Mouse (Mus musculus): ENCODE data around the gene Triap1. TPM values are rescaled to one million over a fixed set of nuclear protein-coding genes. Genes with fewer than 3 reads are reported as not detected.

The Triap1 gene
- total RNA-seq (2023): 10 to 100 TPM; 25.1 to 28.6 TPM

DNA sequence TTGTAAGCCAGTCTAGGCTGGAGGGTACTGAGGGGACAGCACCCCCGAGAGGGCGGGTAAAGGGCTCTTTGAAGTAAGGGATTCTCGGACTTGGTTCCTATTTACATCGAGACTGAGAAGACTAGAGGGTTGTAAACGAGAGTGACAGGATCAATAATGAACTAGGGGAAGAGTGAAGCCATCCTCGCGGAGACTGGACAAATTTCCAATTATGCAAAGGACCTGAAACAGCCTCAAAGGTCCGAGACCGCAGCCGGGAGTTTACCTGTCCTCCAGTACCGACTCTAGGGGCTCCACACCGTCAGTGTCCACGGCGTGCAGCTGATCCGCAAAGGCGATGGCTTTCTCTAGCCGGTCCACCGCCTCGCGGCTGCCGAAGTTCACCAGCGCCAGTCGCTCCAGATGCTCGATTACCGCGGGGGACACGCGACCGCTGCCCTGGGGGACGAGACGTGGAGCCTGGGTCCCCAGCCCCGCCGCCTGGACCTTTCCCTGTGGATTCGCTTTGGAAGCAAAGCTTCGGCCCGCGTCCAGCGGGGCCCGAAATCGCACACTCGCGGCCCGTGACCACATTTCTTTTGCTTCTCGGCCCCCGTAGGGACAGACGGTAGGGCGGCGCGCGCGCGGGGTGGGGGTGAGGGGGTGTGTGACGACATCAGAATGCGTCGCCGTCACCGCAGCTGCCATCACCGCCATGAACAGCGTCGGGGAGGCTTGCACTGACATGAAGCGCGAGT lies at the start of gene Triap1, which contains the start of gene Gatc:
Gene Triap1, plus strand, starts transcription at position 649 of the 737 bp plus-strand sequence.
Gene Gatc, minus strand, starts transcription at position 602 of the 737 bp plus-strand sequence.

DNA sequence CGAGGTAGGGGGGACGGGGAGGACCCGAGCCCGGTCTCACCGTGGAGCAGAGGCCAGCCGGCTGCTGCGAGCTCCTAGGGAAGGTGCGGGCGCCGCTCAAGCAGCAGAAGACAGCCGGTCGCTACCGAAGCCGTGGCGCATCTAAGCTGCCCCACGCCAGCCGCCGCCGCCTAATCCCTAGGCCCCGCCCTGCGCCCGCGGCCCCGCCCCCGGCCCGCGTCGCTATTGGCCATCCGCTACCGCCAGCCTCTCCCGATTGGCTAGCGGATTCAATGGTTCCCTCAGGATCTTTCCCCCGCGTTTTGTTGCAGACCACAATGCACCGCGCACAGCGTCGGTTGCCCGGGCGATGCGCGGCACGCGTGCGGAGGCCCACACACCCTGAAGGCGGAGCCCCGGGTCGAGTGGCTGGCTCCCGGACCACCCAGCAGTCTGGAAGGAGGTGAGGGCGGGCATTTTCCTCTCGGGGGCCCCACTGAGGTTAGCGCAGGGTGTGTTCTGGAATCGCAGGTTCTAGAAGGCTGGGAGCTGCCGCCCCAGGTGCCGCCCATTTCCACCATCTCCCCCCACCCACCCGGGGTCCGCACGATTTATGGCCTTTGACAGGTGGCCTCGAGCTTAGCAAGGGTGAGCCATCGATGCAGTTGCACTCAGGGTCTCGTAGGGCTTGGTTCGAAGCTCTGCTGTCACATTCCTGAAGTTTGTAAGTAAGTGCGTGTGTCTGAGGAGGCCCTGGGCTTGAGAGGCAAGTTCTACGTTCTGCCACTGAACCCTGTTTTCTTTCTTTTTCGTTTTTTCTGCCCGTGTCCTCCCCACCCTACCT lies 40.0 kb upstream of the Triap1 start, which contains the start of gene Dynll1:
Gene Dynll1, minus strand, starts transcription at position 208 of the 823 bp plus-strand sequence.

DNA sequence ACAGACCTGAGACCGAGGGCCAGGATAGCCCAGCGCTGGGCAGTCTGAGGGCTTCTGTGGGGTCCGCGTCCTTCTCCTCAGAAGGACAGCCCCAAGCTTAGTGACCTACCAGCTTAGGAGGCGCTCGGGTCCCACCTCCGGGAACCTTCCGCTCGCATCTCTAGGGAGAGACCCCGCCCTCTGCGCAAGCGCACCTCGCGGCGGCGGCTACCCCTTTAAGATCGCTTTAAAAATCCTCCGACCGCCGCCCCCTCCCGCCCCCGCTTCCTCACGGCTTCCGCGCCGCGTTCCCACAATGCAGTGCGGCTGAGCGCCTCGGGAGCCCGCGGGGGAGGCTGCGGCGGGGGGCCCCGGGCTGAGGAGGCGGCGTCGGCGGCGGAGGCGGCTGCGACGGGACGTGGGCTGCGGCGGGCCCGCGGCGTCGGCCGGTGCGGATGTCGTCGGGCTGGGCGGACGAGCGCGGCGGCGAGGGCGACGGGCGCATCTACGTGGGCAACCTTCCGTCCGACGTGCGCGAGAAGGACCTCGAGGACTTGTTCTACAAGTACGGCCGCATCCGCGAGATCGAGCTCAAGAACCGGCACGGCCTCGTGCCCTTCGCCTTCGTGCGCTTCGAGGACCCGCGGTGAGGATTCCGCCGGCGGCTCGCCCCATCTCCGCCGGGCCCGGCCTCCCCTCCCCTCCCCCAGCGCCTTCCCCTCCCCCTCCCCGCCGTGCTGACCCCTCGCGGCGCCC lies 14.0 kb upstream of the Triap1 start, which contains the start of gene Srsf9:
Gene Srsf9, plus strand, starts transcription at position 303 of the 735 bp plus-strand sequence.

DNA sequence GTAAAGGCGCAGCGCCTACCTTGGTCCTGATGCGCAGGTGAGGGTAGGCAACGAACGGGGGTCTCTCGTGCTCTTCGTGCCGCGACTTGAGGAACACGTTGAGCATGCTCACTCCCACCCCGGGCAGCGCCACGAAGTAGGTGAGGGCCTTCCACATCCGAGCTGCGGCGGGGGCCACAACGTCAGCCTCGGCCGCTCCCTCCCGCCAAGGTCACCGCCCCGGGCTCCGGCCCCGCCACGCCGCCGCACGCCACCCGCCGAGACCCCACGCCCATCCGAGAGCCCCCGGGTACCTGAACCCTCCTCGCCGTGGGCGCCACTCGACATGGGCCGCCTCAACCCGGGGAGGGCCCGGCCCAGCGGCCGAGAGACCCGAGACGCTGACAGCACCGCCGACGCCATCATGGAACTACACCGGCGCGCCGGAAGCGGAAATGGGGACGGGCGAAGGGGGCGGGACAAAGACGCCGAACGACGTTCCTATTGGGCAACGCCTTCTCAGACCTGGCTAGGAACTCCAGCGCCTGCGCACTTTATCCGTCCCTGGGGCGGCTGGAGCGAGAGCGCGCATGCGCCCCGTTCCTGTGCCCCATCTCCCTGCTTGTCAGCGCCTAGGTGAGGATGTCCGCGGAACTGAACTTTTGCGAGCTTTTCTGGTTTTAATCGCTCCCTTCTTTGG lies 7.7 kb downstream of the Triap1 start, which contains the start of gene Cox6a1:
Gene Cox6a1, minus strand, starts transcription at position 436 of the 679 bp plus-strand sequence.

Other genes with a start within 250 kb of the Triap1 start
- gene Gm10401, start 242.9 kb upstream of the Triap1 start, total RNA-seq (2023): not detected
- 10 to 100 TPM; 27.5 to 31.8 TPM for gene Acads, start 221.9 kb upstream of the Triap1 start, total RNA-seq (2023)
- gene Unc119b, start 206.2 kb upstream of the Triap1 start, total RNA-seq (2023): 10 to 100 TPM; 23.3 to 24.0 TPM
- gene Mlec, start 183.0 kb upstream of the Triap1 start, total RNA-seq (2023): 10 to 100 TPM; 63.5 to 67.1 TPM
- not detected for gene Cabp1, start 146.8 kb upstream of the Triap1 start, total RNA-seq (2023)
- gene Pop5, start 105.4 kb upstream of the Triap1 start, total RNA-seq (2023): 10 to 100 TPM; 26.9 to 31.7 TPM
- 100 to 1,000 TPM; 150 to 169 TPM for gene Rnf10, start 68.3 kb upstream of the Triap1 start, total RNA-seq (2023)
- 10 to 100 TPM; 17.6 to 19.3 TPM for gene Coq5, start 61.6 kb upstream of the Triap1 start, total RNA-seq (2023)
- gene Dynll1, start 40.2 kb upstream of the Triap1 start, total RNA-seq (2023): 100 to 1,000 TPM; 216 to 251 TPM
- 10 to 100 TPM; 68.7 to 79.8 TPM for gene Srsf9, start 14.0 kb upstream of the Triap1 start, total RNA-seq (2023)
- gene Gatc, start within 50 bp of the Triap1 start, total RNA-seq (2023): 10 to 100 TPM; 19.0 to 20.6 TPM
- gene Cox6a1, start 7.8 kb downstream of the Triap1 start, total RNA-seq (2023): 100 to 1,000 TPM; 246 to 260 TPM
- not detected for gene Msi1, start 88.4 kb downstream of the Triap1 start, total RNA-seq (2023)
- not detected for gene Pla2g1b, start 125.0 kb downstream of the Triap1 start, total RNA-seq (2023)
- 10 to 100 TPM in 1 of 2 experiments, 1 to 10 TPM in 1; 8.0 to 11.5 TPM for gene Sirt4, start 143.5 kb downstream of the Triap1 start, total RNA-seq (2023)
- gene Pxn, start 165.5 kb downstream of the Triap1 start, total RNA-seq (2023): 100 to 1,000 TPM; 227 to 234 TPM
- gene Rplp0, start 218.2 kb downstream of the Triap1 start, total RNA-seq (2023): 1,000 to 10,000 TPM; 1,287 TPM
- gene Gcn1l1, start 224.0 kb downstream of the Triap1 start, total RNA-seq (2023): 10 to 100 TPM; 51.3 to 51.6 TPM

Measured in monocyte, adult 59 days (primary cell).